Mouse (Mus musculus) embryonic stem cell, embryonic (primary cell): ENCODE measurements around the gene Tpgs1.

Source experiments
- CTCF ChIA-PET, 4 experiments: fragments of 300-600 bp in 2 of 4; fragments of 350-600 bp in 2 of 4; sonication (Branson Sonifier 250); formaldehyde crosslinking; loops; one replicate each; lab custom pipeline; 2022; ENCODE audit warnings: inconsistent platforms in 2 of 4; lab: Charles Lee
- POLR2A ChIA-PET, 4 experiments: fragments of 300-600 bp in 2 of 4; fragments of 350-600 bp in 2 of 4; sonication (Branson Sonifier 250); formaldehyde crosslinking; loops; one replicate each; lab custom pipeline; 2022; ENCODE audit warnings: antibody characterized with exemption in 4 of 4, inconsistent platforms in 1 of 4; lab: Charles Lee

Gene Tpgs1

DNA sequence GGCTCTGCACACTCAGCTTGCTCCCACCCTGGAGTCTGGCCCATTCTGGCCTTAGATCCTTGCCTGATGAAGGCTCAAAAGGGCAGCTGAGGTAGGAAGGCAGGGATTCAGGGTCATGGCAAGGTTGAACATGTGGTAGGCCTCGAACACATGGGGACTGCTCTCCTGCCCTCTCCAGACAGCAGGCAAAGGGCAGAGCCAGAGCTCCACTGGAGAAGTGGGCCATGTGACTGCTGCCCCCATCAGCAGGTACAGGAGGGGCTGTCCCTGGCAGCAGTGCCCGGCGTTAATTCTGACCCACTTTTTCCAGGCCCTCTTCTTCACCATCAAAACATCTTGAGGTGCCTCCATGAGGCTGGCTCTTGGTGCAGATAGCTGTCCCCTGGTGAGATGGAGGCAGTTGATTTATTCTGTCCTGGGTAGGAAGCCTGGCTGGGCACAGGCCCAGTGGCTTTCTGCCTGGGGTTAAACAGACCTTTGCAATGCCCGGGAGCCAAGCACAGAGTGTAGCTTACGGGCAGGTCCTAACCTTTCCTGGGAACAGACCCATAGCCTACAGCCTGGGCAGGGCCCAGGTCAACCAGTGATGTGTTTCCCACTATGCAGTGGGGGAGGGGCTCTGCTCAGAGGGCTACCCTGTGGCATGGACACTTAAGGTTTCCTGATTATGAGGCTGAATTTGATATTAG, 37.4 kb downstream of the Tpgs1 start:
- ChIA-PET CTCF (interaction anchor here in 3 of 4 experiments (0.5 to 3.4 kb wide), 8 partner anchors 11 to 184 kb away, joined by 3 to 12 read pairs (median 3); partner anchors contain the start of gene Cfd (in 1 of the 3)), POLR2A (interaction anchor here in 3 of 4 experiments (0.6 to 8.4 kb wide), 20 partner anchors 8 to 131 kb away, joined by 3 to 197 read pairs (median 7); partner anchors contain the start of genes Cdc34 (in 2 of the 3), Gzmm (in 2 of the 3), Tpgs1 (in 2 of the 3) and Fgf22 (in 1 of the 3))

DNA sequence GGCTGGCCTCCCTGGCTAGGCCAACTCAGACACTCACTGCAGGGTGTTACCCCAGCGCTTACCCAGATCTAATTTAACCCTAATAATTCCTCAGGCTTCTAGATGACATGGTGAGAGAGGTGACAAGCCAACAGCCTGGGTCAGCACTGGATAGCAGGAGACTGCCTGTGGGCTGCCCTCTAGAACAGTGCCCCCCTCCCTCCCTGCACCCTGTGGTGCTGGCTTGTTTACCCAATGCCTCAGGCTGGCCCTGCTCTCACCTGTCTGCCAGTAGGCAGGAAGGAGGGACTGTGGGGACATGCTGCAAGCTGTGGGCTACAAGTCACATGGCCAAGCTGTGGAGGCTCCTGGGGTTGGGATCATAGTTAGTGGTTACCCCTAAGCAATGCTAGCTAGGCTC, 38.0 kb downstream of the Tpgs1 start:
- CTCF ChIA-PET, result interaction anchor here in 2 of 4 experiments (0.5 to 3.4 kb wide), 8 partner anchors 11 to 184 kb away, joined by 3 to 12 read pairs (median 3); partner anchors contain the start of genes Cdc34 (in 1 of the 2), Cfd (in 1 of the 2) and Polrmt (in 1 of the 2)
- POLR2A ChIA-PET, result interaction anchor here (0.5 to 8.4 kb wide), 21 partner anchors 9 to 154 kb away, joined by 3 to 197 read pairs (median 4); partner anchors contain the start of genes Cdc34 (in 2 of the 4), Gzmm (in 2 of the 4), Polrmt (in 2 of the 4) and Tpgs1 (in 2 of the 4)

DNA sequence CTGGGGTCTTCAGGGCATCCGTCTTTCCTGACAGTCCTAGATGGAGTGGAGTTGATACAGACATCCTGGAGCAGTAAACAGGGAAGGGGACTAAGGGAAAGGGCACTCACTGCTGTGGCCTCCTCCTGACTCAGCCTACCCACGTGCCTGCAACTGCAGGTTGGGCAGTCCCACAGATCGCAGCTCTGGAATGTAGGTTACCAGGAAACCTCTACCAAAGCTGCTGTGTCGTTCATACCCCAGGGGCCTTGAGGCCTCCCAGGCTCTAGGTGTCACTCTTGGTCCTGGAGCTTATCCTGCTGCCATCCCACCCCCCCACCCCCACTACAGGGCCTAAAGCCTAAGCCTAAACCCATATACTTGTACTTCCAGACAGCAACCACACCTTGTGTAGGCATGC, 38.6 kb downstream of the Tpgs1 start:
- CTCF ChIA-PET, result interaction anchor here in 2 of 4 experiments (0.6 to 3.4 kb wide), 8 partner anchors 10 to 113 kb away, joined by 3 to 12 read pairs (median 3); partner anchors contain the start of genes Cdc34 (in 1 of the 2) and Polrmt (in 1 of the 2)
- POLR2A ChIA-PET, result interaction anchor here (0.5 to 8.4 kb wide), 29 partner anchors 10 to 277 kb away, joined by 3 to 197 read pairs (median 4); partner anchors contain the start of genes Cdc34 (in 2 of the 4), Gzmm (in 2 of the 4), Tpgs1 (in 2 of the 4) and Fgf22 (in 1 of the 4)

DNA sequence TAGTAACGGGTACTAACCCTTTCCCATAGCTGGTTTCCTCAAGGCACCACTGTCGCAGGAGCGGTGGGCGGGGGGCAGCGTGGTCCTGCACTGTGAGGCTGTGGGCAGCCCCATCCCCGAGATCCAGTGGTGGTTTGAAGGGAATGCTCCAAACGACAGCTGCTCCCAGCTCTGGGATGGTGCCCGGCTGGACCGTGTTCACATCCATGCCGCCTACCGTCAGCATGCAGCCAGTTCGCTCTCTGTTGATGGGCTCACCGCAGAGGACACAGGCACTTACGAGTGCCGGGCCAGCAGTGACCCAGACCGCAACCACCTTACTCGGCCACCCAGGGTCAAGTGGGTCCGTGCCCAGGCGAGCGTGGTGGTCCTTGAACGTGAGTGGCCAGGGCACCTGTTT, 39.5 kb downstream of the Tpgs1 start:
- POLR2A ChIA-PET, result interaction anchor here in 2 of 4 experiments (0.7 to 8.4 kb wide), 24 partner anchors 8 to 276 kb away, joined by 3 to 197 read pairs (median 4); partner anchors contain the start of genes Cdc34 (in 2 of the 2), Gzmm (in 2 of the 2), Tpgs1 (in 2 of the 2) and Madcam1 (in 1 of the 2)
- CTCF ChIA-PET, result interaction anchor here in 3 of 4 experiments (0.8 to 3.4 kb wide), 9 partner anchors 9 to 93 kb away, joined by 3 to 12 read pairs (median 4); partner anchors contain the start of gene Polrmt (in 1 of the 3)

DNA sequence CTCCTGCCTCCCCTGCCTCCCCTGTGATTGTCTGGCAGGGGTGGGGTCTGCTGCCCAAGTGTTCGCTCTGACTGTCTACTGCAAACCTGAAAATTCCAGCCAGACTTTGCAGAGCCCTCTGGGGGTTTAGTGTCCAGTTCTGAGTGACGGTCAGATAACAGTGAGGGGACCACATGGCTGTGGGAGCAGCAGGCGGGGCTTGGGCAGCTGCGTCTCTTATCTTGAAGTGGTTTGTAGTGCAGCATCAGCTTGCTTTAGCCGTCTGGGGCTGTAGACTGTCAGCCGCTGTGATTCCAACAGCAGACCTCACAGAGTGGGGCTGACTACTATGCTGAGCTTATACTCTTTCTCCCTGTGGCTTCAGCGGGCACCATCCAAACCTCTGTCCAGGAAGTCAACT, 40.1 kb downstream of the Tpgs1 start:
- CTCF ChIA-PET, result interaction anchor here in 3 of 4 experiments (0.6 to 3.4 kb wide), 14 partner anchors 9 to 114 kb away, joined by 3 to 12 read pairs (median 4); partner anchors contain the start of gene Polrmt (in 1 of the 3)
- POLR2A ChIA-PET, result interaction anchor here in 2 of 4 experiments (0.6 to 8.4 kb wide), 20 partner anchors 9 to 668 kb away, joined by 3 to 197 read pairs (median 4); partner anchors contain the start of genes C2cd4c (in 2 of the 2), Gzmm (in 2 of the 2), Tpgs1 (in 2 of the 2) and Cdc34 (in 1 of the 2)

DNA sequence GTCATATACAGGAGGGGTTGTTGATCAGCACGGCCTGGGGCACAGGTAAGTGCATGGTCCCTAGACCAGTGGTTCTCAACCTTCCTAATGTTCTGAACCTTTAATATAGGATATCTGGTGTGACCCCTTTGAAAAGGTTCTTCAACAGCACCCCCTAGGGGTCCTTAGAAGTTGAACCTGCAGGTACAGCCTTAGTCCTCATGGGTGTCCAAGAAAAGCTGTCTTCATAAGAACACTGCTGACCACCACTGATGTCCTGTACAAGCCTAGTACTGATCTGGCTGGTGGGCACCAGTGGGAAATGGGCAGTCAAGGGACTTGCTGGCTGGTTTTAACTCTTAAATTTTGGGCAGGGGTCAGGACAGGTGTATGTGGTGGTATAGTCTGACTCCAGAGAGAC, 42.9 kb downstream of the Tpgs1 start:
- CTCF ChIA-PET, result interaction anchor here (0.5 to 1.2 kb wide), 38 partner anchors 8 to 557 kb away, joined by 3 to 10 read pairs (median 4); partner anchors contain the start of genes Madcam1 (in 2 of the 4), Bsg (in 1 of the 4), Cdc34 (in 1 of the 4) and Palm (in 1 of the 4)
- POLR2A ChIA-PET, result interaction anchor here in 3 of 4 experiments (0.6 to 2.5 kb wide), 10 partner anchors 8 to 1889 kb away, joined by 3 to 9 read pairs (median 3); partner anchors contain the start of genes Bsg (in 1 of the 3), Polrmt (in 1 of the 3) and Ptbp1 (in 1 of the 3)

DNA sequence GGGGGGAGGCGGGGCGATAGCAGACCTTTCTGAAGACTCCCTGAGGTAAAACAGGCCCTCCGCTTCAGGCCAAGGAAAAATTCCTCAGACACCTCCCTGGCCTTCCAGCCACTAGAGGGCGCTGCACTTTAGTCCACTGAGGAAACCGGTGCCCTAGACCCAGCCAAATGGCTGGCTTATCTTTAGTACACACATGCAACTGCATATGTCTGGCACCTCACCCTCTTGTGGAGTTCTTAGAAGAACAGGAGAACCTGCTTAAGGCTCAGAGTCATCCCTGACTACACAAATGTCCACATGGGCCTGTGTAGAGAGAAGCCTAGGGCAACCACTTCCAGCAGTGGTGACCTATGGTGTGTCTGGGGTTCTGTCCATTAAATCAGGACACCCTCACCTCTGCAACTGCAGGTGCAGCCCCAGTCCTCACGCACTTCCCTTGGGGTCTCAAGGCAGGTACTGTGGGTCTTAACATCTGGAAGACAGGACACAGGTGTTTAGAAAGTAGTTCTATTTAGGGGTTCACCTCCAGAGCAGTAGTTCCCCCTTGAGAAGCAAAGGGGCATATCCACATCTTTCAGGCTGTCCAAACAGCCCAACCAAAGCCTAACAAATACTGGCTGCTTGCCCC, 43.4 kb downstream of the Tpgs1 start:
- ChIA-PET CTCF (interaction anchor here (0.5 to 1.0 kb wide), 33 partner anchors 9 to 557 kb away, joined by 3 to 10 read pairs (median 4); partner anchors contain the start of genes Bsg (in 1 of the 4), Cdc34 (in 1 of the 4), Madcam1 (in 1 of the 4) and Palm (in 1 of the 4)), POLR2A (interaction anchor here in 3 of 4 experiments (0.6 to 3.2 kb wide), 12 partner anchors 9 to 1889 kb away, joined by 3 to 20 read pairs (median 4); partner anchors contain the start of genes Bsg (in 1 of the 3), Gzmm (in 1 of the 3), Polrmt (in 1 of the 3) and Ptbp1 (in 1 of the 3))

DNA sequence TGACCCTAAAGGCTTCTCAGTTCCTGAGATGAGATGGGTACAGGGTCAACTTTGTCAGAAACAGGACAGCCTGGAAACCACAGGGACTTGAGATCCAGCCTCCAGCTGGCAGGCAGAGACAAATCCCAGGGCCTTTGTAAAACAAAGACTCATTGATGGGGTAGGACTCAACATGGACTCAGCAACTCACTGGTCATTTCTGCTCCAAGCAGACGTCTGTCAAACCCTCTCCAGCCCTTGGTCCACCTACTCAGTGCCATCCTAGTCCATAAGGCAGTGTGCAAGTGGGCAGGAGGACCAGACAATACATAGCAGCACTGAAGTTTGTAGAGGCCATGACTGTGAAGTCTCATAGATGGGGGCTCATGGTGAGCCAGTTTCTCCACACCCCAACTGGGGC, 44.0 kb downstream of the Tpgs1 start:
- CTCF ChIA-PET, result no interaction called here
- POLR2A ChIA-PET, result interaction anchor here in 3 of 4 experiments (0.6 to 3.2 kb wide), 7 partner anchors 8 to 147 kb away, joined by 3 to 20 read pairs (median 7); partner anchors contain the start of genes Bsg (in 1 of the 3) and Gzmm (in 1 of the 3)

DNA sequence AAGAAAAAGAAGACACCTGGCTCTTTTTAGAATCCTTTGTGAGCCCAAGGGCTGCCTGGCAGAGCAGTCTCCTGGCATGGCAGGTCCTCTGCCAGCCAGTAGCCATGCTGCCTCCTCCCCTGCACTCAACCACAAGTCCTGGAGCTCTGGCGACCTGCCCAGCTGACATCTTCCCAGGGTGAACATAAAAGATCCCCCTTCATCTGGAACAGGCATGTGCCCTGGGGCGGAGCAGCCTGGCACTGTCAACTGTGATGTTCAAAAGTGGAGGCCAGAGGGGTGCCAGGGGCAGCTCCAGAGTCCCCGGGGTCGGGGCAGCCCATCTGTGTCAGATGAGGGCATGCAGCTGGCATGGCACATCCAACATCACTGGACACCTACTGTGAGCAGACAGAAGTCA, 45.8 kb downstream of the Tpgs1 start:
- ChIA-PET POLR2A (interaction anchor here in 3 of 4 experiments (0.9 to 3.2 kb wide), 19 partner anchors 9 to 145 kb away, joined by 3 to 25 read pairs (median 6); partner anchors contain the start of genes Bsg (in 2 of the 3), Gzmm (in 1 of the 3) and Polrmt (in 1 of the 3)), CTCF (interaction anchor here in 3 of 4 experiments (0.6 to 1.6 kb wide), 7 partner anchors 11 to 81 kb away, joined by 3 to 5 read pairs (median 4); partner anchors contain the start of gene Bsg (in 3 of the 3))

DNA sequence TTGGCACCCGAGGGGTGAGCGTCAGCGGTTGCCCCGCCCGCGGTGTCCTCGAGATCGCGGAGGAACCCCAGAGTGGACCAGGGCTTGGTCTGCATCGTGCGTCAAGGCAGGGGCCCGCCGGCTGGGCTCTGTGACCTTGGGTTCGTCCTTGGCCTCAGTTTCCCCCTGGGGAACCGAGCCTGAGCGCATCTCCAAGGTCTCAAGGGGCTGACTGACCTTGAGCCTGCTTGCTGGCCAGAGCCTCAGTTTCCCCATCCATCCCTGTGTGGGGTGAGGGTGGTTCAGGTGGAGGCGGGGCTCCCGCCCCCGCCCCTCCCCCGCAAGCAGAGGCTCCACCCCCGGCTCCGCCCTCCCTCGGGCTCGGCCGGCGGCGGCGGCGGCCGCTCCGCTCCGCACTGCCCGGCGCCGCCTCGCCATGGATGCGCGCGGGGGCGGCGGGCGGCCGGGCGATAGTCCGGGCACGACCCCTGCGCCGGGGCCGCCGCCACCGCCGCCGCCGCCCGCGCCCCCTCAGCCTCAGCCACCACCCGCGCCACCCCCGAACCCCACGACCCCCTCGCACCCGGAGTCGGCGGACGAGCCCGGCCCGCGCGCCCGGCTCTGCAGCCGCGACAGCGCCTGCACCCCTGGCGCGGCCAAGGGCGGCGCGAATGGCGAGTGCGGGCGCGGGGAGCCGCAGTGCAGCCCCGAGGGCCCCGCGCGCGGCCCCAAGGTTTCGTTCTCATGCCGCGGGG, 47.3 kb downstream of the Tpgs1 start, which contains the start of gene Hcn2:
Gene Hcn2, plus strand, starts transcription at position 381 of the 734 bp plus-strand sequence.
- ChIA-PET CTCF (interaction anchor here in 1 of 4 experiments (1.8 to 2.2 kb wide), 3 partner anchors 8 to 21 kb away, joined by 5 to 12 read pairs (median 6); no protein-coding TSS in a partner anchor), POLR2A (interaction anchor here in 2 of 4 experiments (1.0 to 2.4 kb wide), 2 partner anchors 12 to 13 kb away, joined by 3 to 14 read pairs; partner anchors contain the start of gene Bsg (in 1 of the 2))

DNA sequence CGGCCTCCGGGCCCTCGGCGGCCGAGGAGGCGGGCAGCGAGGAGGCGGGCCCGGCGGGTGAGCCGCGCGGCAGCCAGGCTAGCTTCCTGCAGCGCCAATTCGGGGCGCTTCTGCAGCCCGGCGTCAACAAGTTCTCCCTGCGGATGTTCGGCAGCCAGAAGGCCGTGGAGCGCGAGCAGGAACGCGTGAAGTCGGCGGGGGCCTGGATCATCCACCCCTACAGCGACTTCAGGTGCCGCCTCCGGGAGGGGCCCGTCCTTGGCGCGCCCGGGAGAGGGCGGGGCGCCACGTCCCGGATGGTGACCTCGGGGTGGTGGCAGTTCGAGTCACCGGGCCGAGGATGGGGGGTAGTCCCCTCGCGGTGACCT, 47.8 kb downstream of the Tpgs1 start:
- ChIA-PET POLR2A (interaction anchor here in 3 of 4 experiments (1.0 to 2.4 kb wide), 3 partner anchors 12 to 13 kb away, joined by 3 to 14 read pairs (median 8); partner anchors contain the start of gene Bsg (in 2 of the 3)), CTCF (interaction anchor here in 1 of 4 experiments (1.8 to 2.2 kb wide), 3 partner anchors 8 to 21 kb away, joined by 5 to 12 read pairs (median 6); no protein-coding TSS in a partner anchor)

DNA sequence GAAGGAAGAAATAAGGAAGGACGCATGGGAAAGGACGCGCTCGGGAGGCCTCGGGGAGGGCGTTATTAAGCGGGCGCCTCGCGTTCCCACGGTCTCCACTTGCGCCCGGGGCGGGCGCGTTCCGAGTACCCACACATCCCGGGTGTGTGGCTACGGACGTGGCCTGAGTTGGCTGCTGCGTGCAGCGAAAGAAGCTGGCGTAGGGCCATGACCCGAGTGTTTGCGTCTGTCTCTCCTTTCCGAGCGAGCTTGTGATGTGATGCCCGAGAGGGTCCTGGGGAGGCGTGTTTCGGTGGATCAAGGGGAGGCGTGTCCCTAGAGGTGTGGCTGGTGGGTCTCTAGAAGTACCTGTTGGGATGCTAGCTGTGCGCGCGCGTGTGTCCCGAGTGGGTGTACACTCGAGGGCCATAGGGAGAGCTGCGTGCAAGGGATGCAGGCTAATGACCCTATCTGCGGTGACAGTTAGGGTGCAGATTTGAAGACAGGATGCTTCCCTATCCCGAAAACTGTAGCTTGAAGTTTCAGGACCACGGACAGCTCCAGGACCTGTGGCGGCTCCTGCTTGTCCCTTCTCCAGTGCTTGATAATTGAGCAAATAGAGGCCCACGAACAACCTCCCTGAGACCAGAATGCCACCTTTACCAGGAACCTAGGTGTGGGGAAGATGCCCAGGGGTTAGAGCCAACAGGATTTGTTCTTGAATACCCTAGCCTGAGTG, 48.6 kb downstream of the Tpgs1 start:
- ChIA-PET POLR2A (interaction anchor here in 3 of 4 experiments (0.5 to 2.8 kb wide), 36 partner anchors 8 to 450 kb away, joined by 3 to 21 read pairs (median 5); partner anchors contain the start of genes Bsg (in 3 of the 3), Polrmt (in 2 of the 3), Ptbp1 (in 2 of the 3) and Cdc34 (in 1 of the 3)), CTCF (interaction anchor here (0.6 to 2.2 kb wide), 21 partner anchors 8 to 209 kb away, joined by 3 to 14 read pairs (median 5); partner anchors contain the start of genes Arid3a (in 1 of the 4) and Bsg (in 1 of the 4))

DNA sequence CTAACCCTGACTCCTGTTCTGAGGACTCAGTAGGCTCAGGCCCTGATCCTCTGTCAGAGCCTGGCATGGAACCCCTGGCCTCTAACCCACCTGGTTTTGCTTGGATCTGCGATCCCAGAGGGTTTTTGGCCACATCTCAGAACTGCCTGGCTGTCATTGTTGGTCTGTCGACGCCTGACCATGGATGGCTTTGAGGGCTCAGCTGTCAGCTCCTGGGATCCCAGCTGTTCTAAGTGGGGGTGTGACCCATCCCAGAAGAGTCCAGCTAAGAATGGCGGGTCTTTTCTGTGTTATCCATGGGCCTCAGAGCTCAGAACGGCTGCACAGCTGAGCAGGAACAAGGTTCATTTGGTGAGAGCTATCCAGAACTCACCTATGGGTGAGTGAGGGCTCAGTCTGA, 51.9 kb downstream of the Tpgs1 start:
- ChIA-PET CTCF (interaction anchor here in 3 of 4 experiments (0.5 to 1.3 kb wide), 3 partner anchors 9 to 80 kb away, joined by 3 to 4 read pairs (median 4); no protein-coding TSS in a partner anchor), POLR2A (interaction anchor here in 2 of 4 experiments (1.0 to 2.1 kb wide), 3 partner anchors 12 to 133 kb away, joined by 3 to 6 read pairs (median 5); partner anchors contain the start of genes Bsg (in 1 of the 2) and Ptbp1 (in 1 of the 2))

DNA sequence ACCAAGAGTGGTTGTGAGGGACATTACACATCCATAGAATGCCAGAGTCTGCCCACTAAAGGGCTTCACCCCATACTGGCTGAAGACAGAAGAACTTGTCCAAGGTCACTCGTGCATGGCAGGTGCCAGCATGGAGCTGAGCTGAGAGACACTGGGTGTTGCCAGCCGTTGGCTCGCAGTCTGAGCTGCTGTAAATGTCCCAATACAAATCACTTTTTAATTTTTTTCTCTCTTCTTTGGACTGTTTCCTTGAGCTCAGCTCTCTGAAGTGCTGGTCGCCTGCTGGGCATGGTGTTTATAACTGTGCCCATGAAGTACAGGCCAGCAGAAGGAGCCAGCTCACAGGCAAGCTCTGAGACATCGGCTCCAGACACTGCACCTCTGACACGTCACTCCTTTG, 53.9 kb downstream of the Tpgs1 start:
- POLR2A ChIA-PET, result interaction anchor here in 2 of 4 experiments (0.8 to 1.1 kb wide), 3 partner anchors 9 to 131 kb away, joined by 3 to 4 read pairs (median 3); partner anchors contain the start of gene Ptbp1 (in 1 of the 2)
- CTCF ChIA-PET, result interaction anchor here in 3 of 4 experiments (0.5 to 1.6 kb wide), 4 partner anchors 11 to 489 kb away, joined by 3 to 5 read pairs (median 3); no protein-coding TSS in a partner anchor
